Mouse (Mus musculus): ENCODE measurements around the gene Rad9a. TPM values are rescaled to one million over a fixed set of nuclear protein-coding genes. Genes with fewer than 3 reads are reported as not detected.

Gene Rad9a
- total RNA-seq, 2 experiments from 2014 or later, result 5.2 to 5.3 TPM

- intact Hi-C loops (cut with DNase I), result no loop called here
- DNase-seq, result no peak
These were observed 18.5 kb upstream of the Rad9a start for GRCm38 (mm10) chr19:4219943-4220342.

DNA sequence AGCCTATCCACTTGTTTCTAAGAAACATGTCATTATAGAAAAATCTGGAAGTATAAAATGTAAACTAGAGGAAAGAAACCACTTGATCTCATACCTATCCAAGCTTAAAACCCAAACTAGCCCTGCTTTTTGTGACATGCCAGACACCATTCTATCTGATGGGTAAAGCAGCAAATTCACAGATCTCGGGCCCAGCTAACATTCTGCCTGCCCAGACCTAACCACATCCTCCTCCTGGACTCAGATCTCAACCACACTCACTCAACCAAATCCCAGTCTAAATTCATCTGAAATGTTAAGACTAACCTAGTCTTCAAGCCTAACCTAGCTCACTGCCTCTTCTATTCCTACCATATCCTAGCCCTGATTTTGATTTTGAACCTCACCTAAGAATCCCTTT lies 17.3 kb upstream of the Rad9a start:
- intact Hi-C loops (cut with DNase I), result no loop called here
- no peak for DNase-seq

- DNase-seq, result no peak
- intact Hi-C loops (cut with DNase I), result no loop called here
These were observed 16.8 kb upstream of the Rad9a start for GRCm38 (mm10) chr19:4218293-4218692.

DNA sequence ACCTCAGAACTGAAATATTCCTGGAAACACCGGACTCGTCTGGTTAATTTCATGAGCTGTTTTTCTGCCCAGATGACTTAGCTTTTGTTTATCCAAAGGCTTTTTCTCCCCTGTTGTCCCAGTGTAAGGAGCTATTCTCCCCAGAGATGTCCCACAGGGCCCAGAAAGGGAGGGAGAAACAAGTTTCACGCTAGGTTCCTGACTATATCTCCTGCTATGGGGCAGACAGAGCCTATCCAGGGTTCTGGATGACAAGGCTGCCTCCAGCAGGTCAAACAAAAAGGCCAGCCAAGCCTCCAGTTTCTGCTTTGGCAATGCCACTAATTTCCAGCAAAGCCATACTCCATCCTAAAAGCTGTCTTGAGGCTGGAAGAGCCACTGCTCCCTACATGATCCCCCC lies 16.4 kb upstream of the Rad9a start:
- DNase-seq, result no peak
- intact Hi-C loops (cut with DNase I), result no loop called here

DNA sequence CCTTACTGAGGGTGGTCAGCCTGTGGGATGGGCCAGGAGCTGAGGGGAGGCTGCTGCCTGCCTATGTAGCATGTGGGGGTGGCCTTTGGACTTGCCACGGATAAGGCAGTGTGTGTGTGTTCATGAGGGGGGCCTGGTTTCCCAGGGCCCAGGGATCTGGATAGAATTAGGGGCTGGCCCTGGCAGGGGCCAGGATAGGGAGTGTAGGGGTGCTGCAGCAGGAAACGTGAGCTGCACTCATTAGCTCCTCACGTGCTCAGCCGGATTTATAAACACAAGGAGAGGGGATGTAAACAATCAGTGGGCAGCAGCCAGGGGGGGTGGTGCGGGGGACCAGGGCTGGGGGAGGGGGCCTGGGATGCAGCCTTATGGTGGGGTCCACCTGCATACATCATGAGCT lies 15.7 kb upstream of the Rad9a start:
- DNase-seq, result no peak
- intact Hi-C loops (cut with DNase I), result no loop called here

DNA sequence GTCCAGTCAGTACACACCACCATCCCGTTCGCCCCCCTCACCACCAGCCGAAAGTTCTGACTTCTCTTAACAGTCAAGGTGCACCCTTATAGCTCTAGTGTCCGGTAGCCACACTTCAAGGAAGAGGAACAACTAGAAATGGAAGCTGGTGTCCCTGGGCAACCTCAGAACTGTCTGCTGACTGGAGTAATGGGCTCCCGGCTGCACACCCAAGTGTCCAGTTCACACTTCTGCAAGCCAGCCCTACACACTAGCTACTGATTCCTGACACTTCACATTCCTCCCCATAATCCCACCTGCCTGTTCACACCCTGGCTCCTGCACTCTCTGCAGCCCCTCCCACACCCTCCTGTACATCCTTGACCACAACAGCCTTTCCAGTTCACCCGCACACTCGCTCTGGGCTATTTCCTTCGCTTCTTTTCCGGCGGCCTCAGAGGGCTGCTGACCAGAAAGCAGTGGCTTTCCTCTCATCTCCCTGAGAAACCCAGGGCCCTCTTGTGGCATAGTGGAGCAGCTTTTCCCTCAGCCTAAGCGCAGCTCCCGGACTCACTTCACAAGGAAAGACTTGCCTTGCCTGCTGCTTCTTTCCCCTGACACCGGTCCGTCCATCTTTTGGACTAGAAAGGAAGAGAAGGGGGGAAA lies 14.7 kb upstream of the Rad9a start:
- peak; percentile 45 to 51 for DNase-seq
- intact Hi-C loops (cut with DNase I), result no loop called here

GRCm38 (mm10) chr19:4215451-4215840 lies 14.0 kb upstream of the Rad9a start:
- no peak for DNase-seq
- intact Hi-C loops (cut with DNase I), result no loop called here

- peak; percentile 42 to 53 for DNase-seq
- intact Hi-C loops (cut with DNase I), result no loop called here
These were observed 13.4 kb upstream of the Rad9a start for GRCm38 (mm10) chr19:4214771-4215450.

- peak; percentile 51 to 69 for DNase-seq
- intact Hi-C loops (cut with DNase I), result no loop called here
These were observed 12.8 kb upstream of the Rad9a start, which contains the start of the genes Clcf1 and AC109138.7 for GRCm38 (mm10) chr19:4214071-4214770. Clcf1 (plus strand) TSS chr19:4214238. AC109138.7 (plus strand) TSS chr19:4214357.

GRCm38 (mm10) chr19:4213524-4213974 lies 12.1 kb upstream of the Rad9a start:
- no peak for DNase-seq
- intact Hi-C loops (cut with DNase I), result no loop called here

DNA sequence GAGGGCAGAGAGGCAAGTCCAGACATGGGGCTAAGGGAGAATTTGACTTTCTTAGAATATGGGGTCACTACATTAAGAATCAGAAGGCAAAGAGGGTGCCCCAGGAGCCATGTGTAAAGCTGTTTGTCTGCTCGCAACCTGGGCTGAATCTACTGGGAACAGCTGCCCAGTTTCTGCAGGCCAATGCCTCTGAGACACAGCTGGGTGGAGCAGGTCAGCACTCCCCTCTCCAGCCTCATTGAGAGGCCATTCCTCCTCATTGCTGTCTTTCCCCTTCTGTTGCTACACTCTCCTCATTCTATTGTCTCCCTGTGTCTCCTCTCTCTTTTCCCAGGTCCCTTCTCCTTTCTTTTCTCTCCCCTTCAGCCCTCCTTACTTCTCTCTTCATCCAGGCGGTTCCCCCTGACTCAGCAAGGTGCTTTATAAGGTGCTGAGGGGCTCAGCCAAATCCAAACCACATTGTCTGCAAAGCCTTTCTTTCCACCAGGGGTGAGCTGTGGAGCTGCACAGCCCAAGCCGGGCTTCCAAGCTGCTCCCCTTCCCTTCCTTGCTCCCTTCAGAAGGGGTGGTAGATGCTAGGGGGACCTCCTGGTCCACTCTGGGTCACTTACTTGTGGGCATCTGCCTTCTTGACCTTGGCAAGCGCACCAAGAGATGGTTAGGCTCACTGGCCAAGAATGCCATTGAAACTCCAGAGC lies 10.6 kb upstream of the Rad9a start:
- intact Hi-C loops (cut with DNase I), result no loop called here
- no peak for DNase-seq

GRCm38 (mm10) chr19:4208563-4208962 lies 7.1 kb upstream of the Rad9a start:
- intact Hi-C loops (cut with DNase I), result loop anchor here (5.0 kb wide), 2 partner anchors 34 to 99 kb away; partner anchors contain the start of gene Grk2
- DNase-seq, result no peak

- intact Hi-C loops (cut with DNase I), result loop anchor here (1.0 to 5.0 kb wide), 4 partner anchors 21 to 100 kb away; partner anchors contain the start of gene Grk2
- DNase-seq, result peak; percentile 70 to 77
These were observed 5.5 kb upstream of the Rad9a start for GRCm38 (mm10) chr19:4206971-4207370.

GRCm38 (mm10) chr19:4204889-4205288 lies 3.4 kb upstream of the Rad9a start:
- no peak for DNase-seq
- intact Hi-C loops (cut with DNase I), result loop anchor here (5.0 kb wide), 2 partner anchors 37 to 102 kb away; partner anchors contain the start of gene Grk2

- no peak for DNase-seq
- intact Hi-C loops (cut with DNase I), result loop anchor here (2.0 kb wide), 1 partner anchor 105 kb away; the partner anchor contains the start of gene Pitpnm1
These were observed 2.3 kb upstream of the Rad9a start for GRCm38 (mm10) chr19:4203604-4204326.

DNA sequence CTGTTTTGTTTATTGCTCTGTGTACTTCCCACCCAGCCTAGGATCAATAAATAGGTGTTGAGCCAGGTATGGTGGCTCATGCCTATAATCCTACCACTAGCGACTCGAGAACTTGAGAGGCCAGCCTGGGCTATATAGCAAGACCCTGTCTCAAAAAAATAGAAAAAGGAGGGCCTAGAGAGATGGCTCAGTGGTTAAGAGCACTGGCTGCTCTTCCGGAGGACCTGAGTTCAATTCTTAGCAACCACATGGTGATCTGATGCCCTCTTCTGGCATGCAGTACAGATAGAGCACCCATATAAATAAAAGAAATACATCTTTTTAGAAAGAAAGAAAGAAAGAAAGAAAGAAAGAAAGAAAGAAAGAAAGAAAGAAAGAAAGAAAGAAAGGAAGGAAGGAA lies 1.7 kb upstream of the Rad9a start:
- DNase-seq, result no peak

DNA sequence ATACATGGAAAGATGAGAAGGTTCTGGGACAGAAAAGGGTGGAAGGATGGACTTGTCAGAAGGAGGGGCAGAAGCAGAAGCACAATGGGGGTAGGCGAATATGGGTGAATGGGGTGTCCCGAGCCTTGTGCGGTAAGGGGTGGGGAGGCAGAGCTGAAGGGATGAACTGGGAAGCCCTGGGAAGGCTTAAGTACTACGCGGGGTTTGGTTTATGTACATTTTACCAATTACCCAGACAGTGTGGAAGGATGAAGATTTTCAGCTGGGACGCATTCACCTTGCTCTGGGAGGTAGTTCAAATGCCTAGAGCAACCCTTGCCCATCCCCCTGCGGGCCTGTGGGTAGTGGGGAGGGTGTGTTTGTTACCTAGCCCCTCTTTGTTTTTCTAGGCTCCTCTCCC lies 687 bp upstream of the Rad9a start:
- intact Hi-C loops (cut with DNase I), result loop anchor here (2.0 kb wide), 1 partner anchor 103 kb away; the partner anchor contains the start of gene Pitpnm1
- DNase-seq, result no peak

More for the DNA sequence above, 1.7 kb upstream of the Rad9a start:
- intact Hi-C loops (cut with DNase I), result loop anchor here (2.0 kb wide), 1 partner anchor 104 kb away; the partner anchor contains the start of gene Pitpnm1

DNA sequence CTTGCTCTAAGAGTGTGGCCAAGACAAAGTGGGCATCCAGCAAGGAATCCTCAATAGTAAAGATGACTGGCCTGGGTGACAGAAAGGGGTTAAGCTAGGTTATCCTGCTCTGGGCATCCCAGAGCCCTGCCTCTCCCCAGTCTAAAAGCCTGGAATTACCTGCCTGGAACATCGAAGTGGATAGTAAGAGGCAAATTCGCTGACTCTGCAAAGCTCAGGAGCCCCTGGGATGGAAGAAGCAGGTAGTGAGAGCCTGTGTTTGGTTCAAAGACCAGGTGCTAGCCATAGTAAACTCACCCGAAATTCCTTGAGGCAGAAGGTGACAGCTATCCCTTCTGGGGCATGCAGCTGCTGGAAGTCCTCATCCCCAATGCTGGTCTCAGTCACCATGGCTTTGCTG lies 4.3 kb downstream of the Rad9a start:
- intact Hi-C loops (cut with DNase I), result no loop called here
- DNase-seq, result no peak

GRCm38 (mm10) chr19:4196548-4196947 lies 4.9 kb downstream of the Rad9a start:
- no peak for DNase-seq
- intact Hi-C loops (cut with DNase I), result no loop called here

- intact Hi-C loops (cut with DNase I), result no loop called here
- DNase-seq, result no peak
These were observed 5.4 kb downstream of the Rad9a start for GRCm38 (mm10) chr19:4196048-4196447.
